In genomic region chr7:13511539-13511938, GRCm38 (mm10) we compare ENCODE assay signal across 11 mouse cellular contexts. TPM values are rescaled to one million over a fixed set of nuclear protein-coding genes. Genes with fewer than 3 reads are reported as not detected.
A peak's percentile ranks its signal among the peaks of the same experiment; 100 is the strongest.
DNase-seq lines count a peak whose midpoint lies in the region; ATAC-seq lines count a peak whose summit lies in the region.
"Had no signal": no experiment of that assay in that cellular context is flagged by ENCODE, and none has a peak within 500 bp of the region (broad histone marks: within the 10 kb centered on the region; RNA-seq: fewer than 3 reads in every experiment).

No protein-coding gene starts in this region.

- DNase-seq in cerebellum, postnatal 10 days, result peak; percentile 1 to 3
- no peak for DNase-seq in cerebellum, postnatal 36 days
- DNase-seq in urinary bladder, postnatal 14 days (ENCODE audit: low spot score), result peak; percentile 8
- no peak for DNase-seq in urinary bladder, postnatal 4 days (ENCODE audit: low spot score in 2 of 2)
- peak; percentile 16 to 59 for DNase-seq in kidney, postnatal 36 days
- DNase-seq in right cerebral cortex, adult 2 months (ENCODE audit: low spot score in 2 of 2), result peak; percentile 40 to 47
- DNase-seq in spleen, postnatal 4 days (ENCODE audit: low spot score in 2 of 2), result no peak

- no peak for ATAC-seq in inflammation-experienced regulatory T-cells, adult 6 months

RNA-seq across cellular contexts. Expression of gene Bsph2, which starts 59.3 kb away (rescaled TPM):
- polyA plus RNA-seq in inflammation-experienced regulatory T-cells, adult 6 months (2017; shearing (Covaris generic)), result not detected
- polyA plus RNA-seq: erythroblast, embryonic 14.5 days; limb, embryonic 11.5 days; neural tube, embryonic 13.5 days had no signal

Comparison
In these comparisons a context has a peak if more than half of its experiments do, and no peak if none do; other contexts are left out.
1. DNase-seq: peak in cerebellum, postnatal 10 days (2 of 2), urinary bladder, postnatal 14 days (single experiment), kidney, postnatal 36 days (2 of 2) and right cerebral cortex, adult 2 months (2 of 2); none in cerebellum, postnatal 36 days (0 of 2), urinary bladder, postnatal 4 days (0 of 2) and spleen, postnatal 4 days (0 of 2).